Comparison of ENCODE assay signal across 9 mouse cellular contexts in the genomic region with DNA sequence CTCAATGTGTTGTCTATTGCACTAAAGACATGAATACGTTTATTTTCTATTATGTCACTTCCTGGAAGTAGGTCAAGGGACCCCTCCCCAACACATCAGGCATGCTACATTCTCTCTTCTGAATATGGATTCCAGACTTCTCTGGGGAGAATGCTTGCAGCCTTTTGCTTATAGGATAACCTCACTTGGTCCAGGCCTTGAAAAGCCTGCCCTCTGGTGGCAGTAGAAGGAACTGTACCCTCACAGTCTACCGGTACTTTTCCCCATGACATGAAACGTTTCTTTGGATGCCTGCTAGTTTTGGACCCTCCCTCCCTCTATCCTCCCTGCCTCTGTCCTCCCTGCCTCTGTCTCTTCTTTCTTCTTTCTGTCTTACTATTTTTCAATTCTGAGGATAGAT. TPM values are rescaled to one million over a fixed set of nuclear protein-coding genes. Genes with fewer than 3 reads are reported as not detected.
DNase-seq lines count a peak whose midpoint lies in the region; ATAC-seq and TF ChIP-seq lines count a peak whose summit lies in the region.
"Had no signal": no experiment of that assay in that cellular context is flagged by ENCODE, and none has a peak within 500 bp of the region (broad histone marks: within the 10 kb centered on the region; RNA-seq: fewer than 3 reads in every experiment).

No protein-coding gene starts in this region.

- WGBS in cerebellum, adult 2 months, result 9% methylated on average over 3 of the region's 3 CpGs
- WGBS in liver, postnatal 0 days (ENCODE audit: insufficient replicate concordance), result 4% methylated on average over 3 of the region's 3 CpGs

- no peaks in the 10 kb centered on the region for H3K36me3 ChIP-seq in MEL (ENCODE audit: control insufficient read depth in 1 of 2, insufficient read depth in 2 of 2, low read length in 2 of 2)
- no peaks in the 10 kb centered on the region for H3K36me3 ChIP-seq in liver, postnatal 0 days (replicated peaks; ENCODE audit: insufficient read depth, low read length)
- H3K36me3 ChIP-seq: heart, embryonic 15.5 days had no signal

- peak; percentile 81 for TF ChIP-seq RAD21 in MEL (IDR thresholded peaks at IDR 0.05; ENCODE audit: low read depth, low read length)

- TF ChIP-seq POLR2A in MEL (IDR thresholded peaks at IDR 0.05; ENCODE audit: control insufficient read depth in 1 of 2, insufficient read depth in 1 of 2, low read depth in 1 of 2, low read length in 2 of 2, poor library complexity in 1 of 2), result no peak
- TF ChIP-seq POLR2A in cerebellum, adult 2 months (IDR thresholded peaks at IDR 0.05; ENCODE audit: borderline replicate concordance, insufficient read depth, low read length), result no peak

- no peak overlapping the region for H3K4me3 ChIP-seq in MEL (ENCODE audit: control insufficient read depth in 1 of 2, insufficient read depth in 1 of 2, low read depth in 2 of 2, low read length in 2 of 2)
- H3K4me3 ChIP-seq in cerebellum, adult 2 months (replicated peaks; ENCODE audit: insufficient read depth, low read depth, low read length), result no peak overlapping the region
- H3K4me3 ChIP-seq in liver, postnatal 0 days (ENCODE audit: low read depth, low read length), result no peak overlapping the region
- H3K4me3 ChIP-seq: heart, embryonic 15.5 days had no signal

- no peaks in the 10 kb centered on the region for H3K79me2 ChIP-seq in MEL (ENCODE audit: control insufficient read depth, insufficient read depth, low read length, poor library complexity)

- peak; percentile 65 to 92 (median 89) for TF ChIP-seq CTCF in MEL (IDR thresholded peaks at IDR 0.05 in 2 of 3, conservative IDR thresholded peaks at IDR 0.05 in 1 of 3; ENCODE audit: control insufficient read depth in 1 of 3, insufficient read depth in 1 of 3, low read depth in 2 of 3, low read length in 3 of 3, poor library complexity in 1 of 3, severe bottlenecking in 1 of 3)
- TF ChIP-seq CTCF in cerebellum, adult 2 months (IDR thresholded peaks at IDR 0.05; ENCODE audit: borderline replicate concordance, insufficient read depth, low read depth, low read length), result peak; percentile 86
- TF ChIP-seq CTCF in liver, postnatal 0 days (IDR thresholded peaks at IDR 0.05; ENCODE audit: low read depth), result peak; percentile 94

- H3K9me3 ChIP-seq in MEL (replicated peaks; ENCODE audit: insufficient read depth, low read length), result no peaks in the 10 kb centered on the region
- H3K9me3 ChIP-seq in liver, postnatal 0 days (ENCODE audit: low read length), result no peaks in the 10 kb centered on the region
- H3K9me3 ChIP-seq: heart, embryonic 15.5 days had no signal

- DNase-seq in A20 (ENCODE audit: low read depth, low spot score) (peak; percentile 75), MEL (ENCODE audit: low read depth, low spot score) (peak; percentile 77)
- peak; percentile 57 to 73 for DNase-seq in cerebellum, adult 2 months
- peak; percentile 70 for DNase-seq in gastrocnemius, postnatal 10 days
- DNase-seq in kidney, postnatal 10 days, result peak; percentile 89
- DNase-seq in liver, postnatal 0 days, result peak; percentile 76
- peak; percentile 89 for DNase-seq in right cerebral cortex, adult 2 months (ENCODE audit: low spot score in 2 of 2)
- peak; percentile 85 for DNase-seq in urinary bladder, postnatal 14 days (ENCODE audit: low spot score)

- TF ChIP-seq EP300 in MEL (IDR thresholded peaks at IDR 0.05; ENCODE audit: low read depth in 1 of 2, low read length in 2 of 2), result no peak
- no peak for TF ChIP-seq EP300 in liver, postnatal 0 days (IDR thresholded peaks at IDR 0.05; ENCODE audit: low read depth)

- H3K4me1 ChIP-seq in MEL (ENCODE audit: control insufficient read depth in 1 of 2, insufficient read depth in 2 of 2, low read length in 2 of 2), result peaks cover 0 to 3% of the 10 kb centered on the region in 2 experiments; a peak in 1 of 4 replicates
- H3K4me1 ChIP-seq in cerebellum, adult 2 months (ENCODE audit: control insufficient read depth, insufficient read depth, low read length), result no peaks in the 10 kb centered on the region
- no peaks in the 10 kb centered on the region for H3K4me1 ChIP-seq in liver, postnatal 0 days (ENCODE audit: insufficient read depth)
- H3K4me1 ChIP-seq: heart, embryonic 15.5 days had no signal

- H3K27me3 ChIP-seq in MEL (ENCODE audit: control insufficient read depth in 1 of 2, insufficient read depth in 2 of 2, low read length in 2 of 2), result no peaks in the 10 kb centered on the region
- no peaks in the 10 kb centered on the region for H3K27me3 ChIP-seq in cerebellum, adult 2 months (ENCODE audit: control insufficient read depth, insufficient read depth, low read length)
- no peaks in the 10 kb centered on the region for H3K27me3 ChIP-seq in liver, postnatal 0 days (ENCODE audit: insufficient read depth, low read length)
- H3K27me3 ChIP-seq: heart, embryonic 15.5 days had no signal

- no peak overlapping the region for H3K27ac ChIP-seq in MEL (ENCODE audit: control insufficient read depth, low read depth, low read length)
- H3K27ac ChIP-seq in cerebellum, adult 2 months (ENCODE audit: insufficient read depth, low read length), result no peak overlapping the region
- no peak overlapping the region for H3K27ac ChIP-seq in liver, postnatal 0 days (ENCODE audit: low read depth)
- H3K27ac ChIP-seq: heart, embryonic 15.5 days had no signal

- H3K4me2 ChIP-seq in liver, postnatal 0 days (ENCODE audit: low read depth, low read length), result no peak overlapping the region
- H3K4me2 ChIP-seq: heart, embryonic 15.5 days had no signal

- no peak overlapping the region for H3K9ac ChIP-seq in MEL (ENCODE audit: control insufficient read depth, low read depth, low read length, poor library complexity, severe bottlenecking)
- H3K9ac ChIP-seq in liver, postnatal 0 days (replicated peaks), result no peak overlapping the region
- H3K9ac ChIP-seq: heart, embryonic 15.5 days had no signal

- no peak for ATAC-seq in liver, postnatal 0 days

TF ChIP-seq in MEL, 35 proteins besides CTCF, POLR2A, EP300 and RAD21:
- TF ChIP-seq SMC3 (IDR thresholded peaks at IDR 0.05; ENCODE audit: low read depth, low read length), result peak; percentile 93
- no peak for TF ChIP-seq GABPA (IDR thresholded peaks at IDR 0.05; ENCODE audit: low read depth, low read length)
- peak; percentile 67 for TF ChIP-seq ZC3H11A (IDR thresholded peaks at IDR 0.05; ENCODE audit: low read depth, low read length)
- TF ChIP-seq SIN3A (IDR thresholded peaks at IDR 0.05; ENCODE audit: low read length), result 0 out of 2 replicates have a peak, but pooled peaks have one; percentile 22
- peak; percentile 33; the same call in 1 of the 2 replicates for TF ChIP-seq ZNF384 (IDR thresholded peaks at IDR 0.05; ENCODE audit: low read depth, low read length)
- TF ChIP-seq NELFE (IDR thresholded peaks at IDR 0.05; ENCODE audit: low read depth, low read length), result no peak
TF ChIP-seq in MEL: peak in this region for 4.

RNA-seq across cellular contexts. Expression of a gene that starts 31.0 kb away (rescaled TPM):
- total RNA-seq in MEL (2012; rRNA removed), result not detected in 2 replicates
- polyA plus RNA-seq in MEL (2012; ENCODE audit: insufficient read depth in 1 of 2, insufficient read length in 2 of 2, low read depth in 1 of 2, low replicate concordance in 2 of 2, missing spikeins in 1 of 2), result not detected
- polyA plus RNA-seq in cerebellum, adult 2 months (2012; rRNA removed), result 0.87 and 2.1 TPM in 2 replicates
- not detected for total RNA-seq in gastrocnemius, postnatal 10 days (2021)
- polyA plus RNA-seq in liver, postnatal 0 days (2015; fragmentation: Nextera tagmentation; extraction: Ambion mirVana), result 3.0 and 3.3 TPM in 2 replicates

RNA-seq across cellular contexts. Expression of a gene that starts 33.8 kb away (rescaled TPM):
- total RNA-seq in MEL (2012; rRNA removed), result 35.8 and 39.8 TPM in 2 replicates
- polyA plus RNA-seq in MEL (2012; ENCODE audit: insufficient read depth in 1 of 2, insufficient read length in 2 of 2, low read depth in 1 of 2, low replicate concordance in 2 of 2, missing spikeins in 1 of 2), result 100 to 1,000 TPM in 1 of 2 experiments, not detected in 1; 115 TPM
- 103 and 109 TPM in 2 replicates for polyA plus RNA-seq in cerebellum, adult 2 months (2012; rRNA removed)
- 10 to 100 TPM; 44.3 to 51.3 TPM for total RNA-seq in gastrocnemius, postnatal 10 days (2021)
- polyA plus RNA-seq in liver, postnatal 0 days (2015; fragmentation: Nextera tagmentation; extraction: Ambion mirVana), result 24.3 and 25.1 TPM in 2 replicates

RNA-seq across cellular contexts. Expression of a gene that starts 42.1 kb away (rescaled TPM):
- not detected in 2 replicates for total RNA-seq in MEL (2012; rRNA removed)
- polyA plus RNA-seq in MEL (2012; ENCODE audit: insufficient read depth in 1 of 2, insufficient read length in 2 of 2, low read depth in 1 of 2, low replicate concordance in 2 of 2, missing spikeins in 1 of 2), result not detected
- polyA plus RNA-seq in cerebellum, adult 2 months (2012; rRNA removed), result not detected in 2 replicates
- not detected for total RNA-seq in gastrocnemius, postnatal 10 days (2021)
- polyA plus RNA-seq in liver, postnatal 0 days (2015; fragmentation: Nextera tagmentation; extraction: Ambion mirVana), result not detected in 2 replicates
- polyA plus RNA-seq: heart, embryonic 15.5 days had no signal

RNA-seq across cellular contexts. Expression of a gene that starts 45.3 kb away (rescaled TPM):
- 11.9 and 13.1 TPM in 2 replicates for total RNA-seq in MEL (2012; rRNA removed)
- 1 to 10 TPM in 1 of 2 experiments, not detected in 1; 6.9 TPM for polyA plus RNA-seq in MEL (2012; ENCODE audit: insufficient read depth in 1 of 2, insufficient read length in 2 of 2, low read depth in 1 of 2, low replicate concordance in 2 of 2, missing spikeins in 1 of 2)
- polyA plus RNA-seq in cerebellum, adult 2 months (2012; rRNA removed), result 428 and 462 TPM in 2 replicates
- 10 to 100 TPM; 13.0 to 17.7 TPM for total RNA-seq in gastrocnemius, postnatal 10 days (2021)
- 2.7 TPM in 2 replicates for polyA plus RNA-seq in liver, postnatal 0 days (2015; fragmentation: Nextera tagmentation; extraction: Ambion mirVana)

RNA-seq across cellular contexts. Expression of a gene that starts 54.1 kb away (rescaled TPM):
- not detected in 2 replicates for total RNA-seq in MEL (2012; rRNA removed)
- not detected for polyA plus RNA-seq in MEL (2012; ENCODE audit: insufficient read depth in 1 of 2, insufficient read length in 2 of 2, low read depth in 1 of 2, low replicate concordance in 2 of 2, missing spikeins in 1 of 2)
- polyA plus RNA-seq in cerebellum, adult 2 months (2012; rRNA removed), result 0.24 TPM in 1 of 2 replicates, not detected in the other
- not detected for total RNA-seq in gastrocnemius, postnatal 10 days (2021)
- not detected in 2 replicates for polyA plus RNA-seq in liver, postnatal 0 days (2015; fragmentation: Nextera tagmentation; extraction: Ambion mirVana)
